Mouse (Mus musculus) frontal cortex, postnatal 10 days (tissue): ENCODE results near the gene Sipa1l2.

Experiments
- DNase-seq, 2 experiments: peaks; one replicate each; pipeline ENCODE4 v3.0.0; 2022; ENCODE audit warnings: low spot score in 2 of 2, mixed read lengths in 1 of 2

Gene Sipa1l2

GRCm38 (mm10) chr8:125580426-125580825, 10.8 kb upstream of the Sipa1l2 start:
- no peak for DNase-seq

- no peak for DNase-seq
These were observed 6.5 kb upstream of the Sipa1l2 start for GRCm38 (mm10) chr8:125576127-125576526.

DNA sequence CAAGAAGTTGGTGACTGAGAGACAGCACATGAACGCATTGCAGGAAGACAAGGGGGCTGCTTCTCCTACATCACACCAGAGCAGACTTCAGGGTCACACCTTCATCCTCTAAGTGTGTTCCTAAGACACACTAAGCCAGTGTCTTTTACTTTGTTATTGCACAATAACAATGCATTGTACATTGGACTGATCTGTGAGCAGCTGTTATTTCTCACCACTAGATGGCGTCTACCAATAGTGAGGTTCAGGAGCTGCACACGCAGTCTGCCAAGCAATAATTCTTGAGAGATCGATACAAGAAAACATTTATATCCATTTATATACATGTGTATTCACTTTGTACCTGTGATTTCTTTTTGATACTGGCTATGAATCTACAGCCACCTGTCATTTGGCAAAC, 4.7 kb upstream of the Sipa1l2 start:
- DNase-seq, result no peak

GRCm38 (mm10) chr8:125572246-125572645, 2.6 kb upstream of the Sipa1l2 start:
- DNase-seq, result no peak

GRCm38 (mm10) chr8:125570835-125571465, 1.3 kb upstream of the Sipa1l2 start:
- DNase-seq, result no peak

DNA sequence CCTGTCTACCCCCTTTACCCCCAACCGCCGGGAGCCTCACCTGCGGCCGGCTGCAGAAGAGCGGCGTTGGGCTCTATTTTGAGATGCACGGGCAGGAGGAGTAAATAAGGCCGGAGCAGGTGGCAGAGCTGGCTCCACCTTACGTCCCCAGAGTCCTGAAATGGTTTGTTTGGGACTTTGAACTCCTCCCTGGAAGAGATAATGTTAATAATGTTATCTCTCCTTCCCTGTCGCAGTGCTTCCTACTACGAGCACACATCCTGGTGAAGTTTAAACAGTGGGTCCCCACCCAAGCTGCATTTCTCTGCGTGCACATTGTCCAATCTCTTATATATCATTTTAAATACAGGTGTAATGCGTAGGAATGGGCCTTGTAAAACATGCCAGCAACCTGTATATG, 781 bp upstream of the Sipa1l2 start:
- DNase-seq, result no peak

DNA sequence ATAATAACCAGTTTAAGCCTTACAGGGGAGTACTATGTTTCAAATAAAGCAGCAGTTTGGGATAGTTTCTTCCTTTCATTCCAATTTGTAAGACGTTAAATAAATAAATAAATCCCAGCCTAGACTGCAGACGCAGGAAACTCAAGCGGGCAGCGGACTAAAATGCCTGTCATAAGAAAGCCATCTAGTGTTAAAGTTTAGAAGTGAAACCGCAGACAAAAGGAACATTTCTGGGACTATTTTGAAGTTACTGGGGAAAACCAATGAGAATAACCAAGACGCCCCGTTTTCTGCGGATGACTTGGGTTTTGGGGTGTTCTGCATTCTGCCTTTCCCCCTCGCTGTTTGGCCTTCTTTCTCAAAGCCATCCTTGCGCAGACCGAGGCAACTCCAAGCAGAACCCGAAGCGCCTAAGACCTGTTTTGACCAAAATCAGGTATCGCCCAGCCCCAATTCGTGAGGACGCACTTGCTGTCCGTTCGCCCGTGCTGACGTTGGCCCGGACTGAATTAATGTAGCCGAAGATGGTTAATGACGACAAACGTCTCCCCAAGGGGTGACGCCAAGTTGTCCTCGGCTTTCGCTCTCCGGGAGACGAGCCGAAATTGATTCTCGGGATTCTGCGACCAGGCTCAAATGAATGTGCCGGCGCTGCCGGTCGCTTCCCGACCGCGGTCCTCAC, 616 bp downstream of the Sipa1l2 start:
- DNase-seq, result peak in 1 of 2 experiments; percentile 48

DNA sequence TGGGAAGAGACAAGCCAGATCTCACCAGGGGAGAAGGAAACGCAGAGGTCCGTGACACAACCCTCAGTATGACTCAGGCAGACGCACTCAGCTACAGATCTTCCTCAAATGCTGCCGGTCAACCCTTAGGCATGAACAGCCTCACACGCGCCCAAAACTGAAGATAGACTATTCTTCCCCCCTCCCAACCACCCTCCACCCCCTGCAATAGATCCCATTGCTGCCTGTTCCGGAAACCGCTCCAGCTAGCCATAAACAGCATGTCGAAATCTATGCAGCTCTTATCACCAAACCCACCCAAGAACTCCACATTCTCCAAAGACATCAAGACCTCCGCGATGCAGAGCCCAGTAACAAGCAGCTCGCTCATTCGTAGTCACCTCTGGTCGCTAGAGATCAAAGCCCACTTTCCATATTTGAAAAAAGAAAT, 1.2 kb downstream of the Sipa1l2 start:
- DNase-seq, result no peak

DNA sequence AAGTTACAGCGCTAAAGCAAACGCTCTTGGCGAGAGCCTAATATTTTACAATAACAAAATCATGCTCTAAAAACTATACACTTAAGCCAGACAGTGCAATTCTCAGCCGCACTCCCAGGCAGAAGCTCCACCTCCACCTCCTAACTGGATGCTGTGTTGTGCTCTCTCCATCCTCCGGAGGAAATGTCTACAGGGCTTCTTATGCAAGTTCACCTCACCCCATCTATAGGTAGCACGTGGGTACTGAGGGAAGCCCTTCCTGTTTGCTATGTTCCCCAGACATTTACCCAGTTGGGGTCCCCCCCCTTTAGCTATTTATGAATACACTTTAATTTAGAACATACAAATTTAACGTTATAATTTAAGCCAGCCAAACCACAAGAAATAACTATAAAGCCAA, 2.0 kb downstream of the Sipa1l2 start:
- no peak for DNase-seq

DNA sequence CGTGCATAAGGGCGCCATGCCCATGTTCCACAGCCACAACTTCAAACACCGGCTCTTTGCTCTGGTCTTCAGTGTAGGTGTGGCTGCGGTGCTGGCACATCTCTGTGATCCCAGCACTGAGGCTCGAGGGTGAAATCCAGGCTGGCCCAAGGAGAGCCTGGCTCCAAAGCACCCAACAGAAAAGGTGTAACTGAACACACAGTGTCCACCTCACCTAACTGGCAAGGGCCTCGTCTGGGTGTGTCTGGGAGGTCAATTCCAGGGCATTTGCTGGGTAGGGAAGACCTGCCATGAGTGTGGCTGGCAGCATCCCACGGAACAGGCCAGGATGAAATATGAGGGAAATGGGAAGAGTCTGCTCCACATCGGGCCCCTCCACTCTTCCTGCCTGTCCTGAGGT, 6.7 kb downstream of the Sipa1l2 start:
- DNase-seq, result no peak

- no peak for DNase-seq
These were observed 8.7 kb downstream of the Sipa1l2 start for GRCm38 (mm10) chr8:125560825-125561490.

DNA sequence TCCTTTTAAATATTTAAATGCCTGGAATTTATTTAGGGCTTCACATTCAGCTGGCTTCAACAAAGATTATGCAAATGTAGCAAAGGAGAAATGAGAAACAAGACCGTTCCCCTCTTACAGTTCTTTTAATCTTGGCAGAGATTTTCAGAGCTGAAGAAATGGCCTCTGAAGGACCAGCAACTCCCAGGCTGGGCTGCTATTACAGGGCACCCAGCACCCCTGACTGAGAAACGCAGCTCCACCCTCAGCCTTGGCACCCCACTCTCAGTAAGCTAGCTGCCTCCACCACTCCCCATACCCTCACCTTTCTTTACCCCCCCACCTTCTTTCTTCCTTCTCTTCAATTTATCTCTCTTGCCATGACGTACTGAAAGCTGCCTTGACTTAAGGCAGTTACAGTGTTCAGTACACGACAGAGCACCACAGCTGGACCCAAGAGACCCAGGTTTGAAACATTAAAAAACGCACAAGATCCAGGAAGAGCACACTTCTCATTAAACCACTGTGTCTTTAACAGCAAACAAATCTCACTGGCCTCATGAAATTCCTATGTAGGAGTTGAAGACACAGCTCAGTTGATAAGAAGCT, 10.4 kb downstream of the Sipa1l2 start:
- DNase-seq, result no peak

- peak; percentile 85 to 88 for DNase-seq
These were observed 11.2 kb downstream of the Sipa1l2 start for GRCm38 (mm10) chr8:125558109-125559065.

GRCm38 (mm10) chr8:125557391-125558108, 12.1 kb downstream of the Sipa1l2 start:
- DNase-seq, result no peak

GRCm38 (mm10) chr8:125556706-125557105, 12.9 kb downstream of the Sipa1l2 start:
- DNase-seq, result no peak

- DNase-seq, result no peak
These were observed 19.0 kb downstream of the Sipa1l2 start for GRCm38 (mm10) chr8:125550567-125550966.

GRCm38 (mm10) chr8:125547296-125547695, 22.3 kb downstream of the Sipa1l2 start:
- DNase-seq, result no peak

GRCm38 (mm10) chr8:125545866-125546265, 23.7 kb downstream of the Sipa1l2 start:
- DNase-seq, result no peak

GRCm38 (mm10) chr8:125542893-125543613, 26.6 kb downstream of the Sipa1l2 start:
- no peak for DNase-seq
